Mouse (Mus musculus) kidney, adult 2 months (tissue): Measurements from ENCODE around the gene Fbxl17. TPM values are rescaled to one million over a fixed set of nuclear protein-coding genes. Genes with fewer than 3 reads are reported as not detected.

Experiments used
- DNase-seq: peaks from one replicate; pipeline ENCODE4 v3.0.0; 2021
- H3K27ac ChIP-seq: fragments of 200-500 bp; 2 replicates; pipeline ENCODE4 v1.5.1; 2012; ENCODE audit warnings: low read depth, low read length, control low read depth, inconsistent platforms; ENCODE audit not compliant: insufficient read depth
- H3K27me3 ChIP-seq: fragments of 200-500 bp; replicated peaks from 2 replicates; pipeline ENCODE4 v1.6.1; 2012; ENCODE audit warnings: mild to moderate bottlenecking, moderate library complexity, low read length, inconsistent platforms; ENCODE audit not compliant: control insufficient read depth, insufficient read depth
- H3K36me3 ChIP-seq: fragments of 200-500 bp; 2 replicates; pipeline ENCODE4 v1.6.1; 2012; ENCODE audit warnings: mild to moderate bottlenecking, moderate library complexity, low read length, inconsistent platforms; ENCODE audit not compliant: control insufficient read depth, insufficient read depth
- H3K4me1 ChIP-seq: fragments of 200-500 bp; 2 replicates; pipeline ENCODE4 v1.6.1; 2011; ENCODE audit warnings: low read length; ENCODE audit not compliant: control insufficient read depth, insufficient read depth
- H3K4me3 ChIP-seq: fragments of 200-500 bp; 2 replicates; pipeline ENCODE4 v1.5.1; 2011; ENCODE audit warnings: mild to moderate bottlenecking, low read depth, low read length, control low read depth; ENCODE audit not compliant: insufficient read depth
- CTCF ChIP-seq: fragments of 200-500 bp; conservative IDR thresholded peaks from 2 replicates; pipeline ENCODE4 v1.5.1; 2011; ENCODE audit warnings: low read depth, mild to moderate bottlenecking, control low read depth, low read length, moderate library complexity, mixed read lengths; ENCODE audit not compliant: insufficient read depth, insufficient read length
- POLR2A ChIP-seq: fragments of 200-500 bp; IDR thresholded peaks from one replicate; pipeline ENCODE4 v1.6.1; 2011; ENCODE audit warnings: low read depth, low read length, control low read depth
- WGBS: fragments of 180-500 bp; shearing (Covaris S2); methylation state at CpG from one replicate; pipeline ENCODE4 v1.1.7; 2018; 5-methylcytosine and 5-hydroxymethylcytosine counted together
- polyA plus RNA-seq: library from polyadenylated mRNA; depleted of rRNA; stranded (reverse); fragments of >200 nt; gene quantifications from 2 replicates; pipeline ENCODE4 v1.2.3, GENCODE M21; 2012

Gene Fbxl17
- polyA plus RNA-seq, 1 experiment, result 10.2 TPM

DNA sequence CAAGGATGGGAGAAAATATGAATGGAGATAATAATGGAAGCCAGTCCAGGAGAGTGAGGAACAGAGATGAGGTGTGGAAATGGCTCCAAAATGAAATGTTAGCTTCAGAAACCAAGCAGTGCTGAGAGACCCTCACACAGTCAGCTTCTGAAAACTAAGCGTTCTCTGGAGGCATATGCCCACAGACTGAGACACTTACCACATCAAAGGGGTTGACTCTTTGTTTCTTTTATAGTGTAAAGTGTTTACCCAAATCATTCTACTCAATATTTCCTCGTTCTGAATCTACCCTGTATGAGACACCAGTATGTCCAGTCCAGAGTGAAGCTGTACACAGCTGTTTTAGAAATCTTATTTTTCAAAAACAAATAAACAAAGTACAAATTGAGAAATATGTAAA is 204.3 kb downstream of the Fbxl17 start:
- H3K4me3 ChIP-seq, result no peak overlapping the region
- 76% methylated on average over 2 of the region's 2 CpGs for WGBS
- H3K4me1 ChIP-seq, result no peaks in the 10 kb centered on the region
- H3K27ac ChIP-seq, result no peak overlapping the region
- no peaks in the 10 kb centered on the region for H3K36me3 ChIP-seq
- no peak for DNase-seq
- TF ChIP-seq CTCF, result no peak
- TF ChIP-seq POLR2A, result no peak
- no peaks in the 10 kb centered on the region for H3K27me3 ChIP-seq

DNA sequence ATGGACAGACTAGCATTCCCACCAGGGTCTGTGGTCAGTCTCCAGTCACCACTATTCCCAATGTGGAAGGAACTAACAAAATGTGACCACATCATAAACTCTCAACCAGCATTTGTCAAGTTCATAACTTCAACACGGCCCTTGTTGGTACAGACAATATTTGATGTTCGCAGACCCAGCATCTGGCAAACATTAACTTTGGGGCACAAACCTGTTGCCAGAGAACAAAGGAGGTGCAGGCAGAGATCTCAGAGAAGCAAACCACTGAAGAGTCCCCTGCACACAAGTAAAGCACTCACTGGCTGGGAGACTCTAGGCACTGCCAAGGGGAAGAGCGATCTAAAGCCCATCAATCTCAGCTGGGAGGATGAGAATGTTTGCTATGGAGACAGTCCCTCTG is 204.9 kb downstream of the Fbxl17 start:
- DNase-seq, result peak; percentile 28
- Histone ChIP-seq H3K4me1 (no peaks in the 10 kb centered on the region), H3K4me3 (no peak overlapping the region), H3K36me3 (no peaks in the 10 kb centered on the region), H3K27me3 (no peaks in the 10 kb centered on the region), H3K27ac (no peak overlapping the region)
- WGBS, result 50% methylated on average over 3 of the region's 3 CpGs
- TF ChIP-seq POLR2A (no peak), CTCF (no peak)

DNA sequence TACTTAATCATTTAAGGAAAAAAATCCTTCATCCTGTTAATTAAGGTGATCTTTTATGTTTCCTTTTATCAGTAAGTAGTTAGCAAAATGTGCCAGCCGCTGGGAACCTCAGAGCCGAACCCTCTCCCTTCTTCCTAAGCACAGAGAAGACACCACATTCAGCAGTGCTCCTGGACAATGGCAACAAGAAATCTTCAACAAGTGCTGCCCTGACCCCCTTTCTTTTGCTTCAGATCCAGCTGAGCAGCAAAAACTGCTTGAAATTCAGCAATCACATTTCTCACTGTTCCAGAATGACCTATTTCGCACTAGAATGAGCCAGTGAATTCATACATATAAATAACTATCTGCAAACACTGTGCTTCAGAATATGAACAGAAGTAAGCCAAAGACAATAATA is 205.8 kb downstream of the Fbxl17 start:
- Histone ChIP-seq H3K36me3 (no peaks in the 10 kb centered on the region), H3K27ac (no peak overlapping the region), H3K4me1 (peaks cover 3% of the 10 kb centered on the region; the same call in 1 of the 2 replicates), H3K4me3 (no peak overlapping the region), H3K27me3 (no peaks in the 10 kb centered on the region)
- DNase-seq, result no peak
- 81% methylated on average over 3 of the region's 3 CpGs for WGBS
- TF ChIP-seq CTCF (no peak), POLR2A (no peak)

DNA sequence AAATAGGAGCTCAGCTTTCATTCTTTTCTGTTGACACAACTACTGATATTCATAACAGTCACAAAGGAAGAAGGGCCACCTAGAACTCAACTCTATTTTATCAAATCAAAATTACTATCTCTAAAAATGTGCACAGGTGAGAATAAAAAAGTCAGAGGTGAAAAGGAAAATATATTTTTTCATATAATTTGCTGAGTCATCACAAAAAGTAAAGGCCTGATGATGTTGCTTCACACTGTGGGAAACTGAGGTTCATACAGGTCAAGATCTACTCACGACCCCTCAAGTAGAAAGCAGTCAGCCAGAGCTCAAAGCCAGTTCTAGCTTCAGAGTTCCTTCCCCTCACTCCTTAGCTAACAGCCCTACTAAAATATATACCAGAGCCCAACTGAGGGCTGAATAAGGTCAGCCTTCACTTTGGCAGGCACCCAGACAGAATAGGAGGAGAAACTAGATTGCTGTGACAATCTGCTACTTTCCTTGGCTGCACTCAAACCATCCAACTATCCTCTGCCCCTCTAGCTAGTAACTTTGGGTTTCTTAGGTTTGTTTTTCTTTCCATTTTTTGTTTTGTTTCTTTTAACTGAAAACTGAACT is 210.4 kb downstream of the Fbxl17 start:
- Histone ChIP-seq H3K4me3 (no peak overlapping the region), H3K27ac (no peak overlapping the region), H3K4me1 (peaks cover 9% of the 10 kb centered on the region; the same call in 1 of the 2 replicates), H3K36me3 (no peaks in the 10 kb centered on the region), H3K27me3 (no peaks in the 10 kb centered on the region)
- WGBS, result 69% methylated on average over 1 of the region's 1 CpGs
- TF ChIP-seq POLR2A, result no peak
- TF ChIP-seq CTCF, result no peak
- DNase-seq, result peak; percentile 25

DNA sequence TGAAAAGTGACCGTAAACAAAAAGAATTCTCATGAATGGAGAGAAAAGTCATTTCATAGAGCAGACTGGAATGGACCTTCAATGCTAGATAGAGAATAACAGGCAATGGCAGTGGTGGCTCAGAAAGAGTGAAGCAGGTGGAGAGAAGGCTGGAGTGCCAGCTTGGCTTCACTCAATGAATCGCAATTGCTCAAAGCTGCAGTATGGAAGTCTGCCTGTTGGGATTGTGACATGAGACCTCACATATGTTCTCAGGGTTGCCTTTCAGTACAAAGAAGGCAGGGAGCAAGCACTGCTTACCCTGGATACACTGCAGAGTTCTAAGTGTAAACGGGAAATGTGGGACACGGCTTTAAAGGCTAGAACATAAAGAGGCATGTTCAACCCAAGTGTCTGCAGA is 211.0 kb downstream of the Fbxl17 start:
- no peaks in the 10 kb centered on the region for H3K36me3 ChIP-seq
- no peak for DNase-seq

DNA sequence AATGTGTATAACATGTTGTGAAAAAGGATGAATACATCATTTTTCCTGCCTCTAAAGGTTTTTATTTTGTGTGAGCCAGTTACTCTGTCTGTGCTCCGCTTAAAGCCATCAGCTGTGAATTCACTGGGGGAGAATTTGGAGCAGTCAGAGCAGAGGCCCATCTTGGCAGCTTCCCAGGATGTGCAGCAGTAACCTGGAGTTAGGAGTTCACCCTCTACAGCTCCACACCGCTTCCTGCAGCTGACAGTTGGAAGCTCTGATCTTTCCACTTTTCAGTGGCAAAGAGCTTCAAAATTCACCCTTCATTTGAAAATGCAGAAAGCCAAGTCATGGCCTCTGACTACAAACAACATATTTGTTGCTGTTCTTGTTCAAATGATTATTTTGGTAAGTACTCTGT is 212.4 kb downstream of the Fbxl17 start:
- Histone ChIP-seq H3K27ac (no peak overlapping the region), H3K4me1 (peaks cover 9% of the 10 kb centered on the region; the same call in 1 of the 2 replicates), H3K27me3 (no peaks in the 10 kb centered on the region), H3K4me3 (no peak overlapping the region), H3K36me3 (no peaks in the 10 kb centered on the region)
- WGBS, result 33% methylated on average over 2 of the region's 2 CpGs
- no peak for TF ChIP-seq POLR2A
- TF ChIP-seq CTCF, result no peak
- peak; percentile 63 for DNase-seq

More for the DNA sequence above, 211.0 kb downstream of the Fbxl17 start:
- WGBS, result 83% methylated on average over 4 of the region's 4 CpGs
- Histone ChIP-seq H3K27me3 (no peaks in the 10 kb centered on the region), H3K27ac (no peak overlapping the region), H3K4me1 (peaks cover 9% of the 10 kb centered on the region; the same call in 1 of the 2 replicates), H3K4me3 (no peak overlapping the region)
- TF ChIP-seq POLR2A (no peak), CTCF (no peak)

DNA sequence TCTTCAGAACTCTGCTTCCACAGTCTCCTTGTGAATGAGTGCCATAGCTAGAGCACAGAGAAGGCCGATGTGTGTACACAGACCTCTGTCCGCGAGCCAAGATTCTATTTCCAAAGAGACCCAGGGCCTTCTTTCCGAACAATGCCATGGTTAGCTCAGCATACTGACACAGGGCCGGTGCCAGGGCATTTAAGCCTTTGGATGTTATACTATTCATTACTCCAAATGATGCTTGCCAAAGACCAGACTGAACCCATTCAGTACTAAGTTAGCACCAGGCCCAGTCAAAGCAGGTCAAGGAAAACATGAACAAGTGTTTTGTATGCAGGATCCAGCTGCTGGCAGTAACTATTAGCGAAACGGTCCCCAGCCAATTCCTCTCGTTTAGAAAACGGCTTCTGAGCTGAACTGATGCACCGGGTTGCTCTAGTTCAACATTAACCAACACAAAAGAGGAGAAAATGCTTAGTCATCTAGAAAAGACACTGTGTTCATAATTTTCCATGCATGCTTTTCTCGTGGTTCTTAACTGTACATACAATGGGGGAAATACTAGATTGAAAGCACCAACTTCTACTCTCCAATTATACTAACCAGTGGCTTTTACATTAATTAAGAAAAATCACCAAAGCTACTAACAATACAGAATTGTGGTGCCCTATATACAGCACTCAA is 214.4 kb downstream of the Fbxl17 start:
- Histone ChIP-seq H3K27ac (no peak overlapping the region), H3K4me1 (peaks cover 9% of the 10 kb centered on the region; the same call in 1 of the 2 replicates), H3K4me3 (no peak overlapping the region), H3K36me3 (no peaks in the 10 kb centered on the region), H3K27me3 (no peaks in the 10 kb centered on the region)
- WGBS, result 41% methylated on average over 11 of the region's 11 CpGs
- no peak for TF ChIP-seq POLR2A
- TF ChIP-seq CTCF, result no peak
- DNase-seq, result peak; percentile 77
